Mouse (Mus musculus) liver, postnatal 0 days (tissue): ENCODE measurements around the gene Stx4a. TPM values are rescaled to one million over a fixed set of nuclear protein-coding genes. Genes with fewer than 3 reads are reported as not detected.
A peak's percentile ranks its signal among the peaks of the same experiment; 100 is the strongest.
"Not testable (repeated sequence)": the region's sequence is repeated elsewhere in the genome, so short reads cannot be mapped to it uniquely, and the experiment has no call there.

Experiments used
- ATAC-seq: fragments of 200-750 bp; cut with Nextera tagmentation; 2 replicates; pipeline ENCODE4 v1.8.0; 2017; ENCODE audit warnings: mild to moderate bottlenecking, moderate library complexity
- DNase-seq: peaks from one replicate; pipeline ENCODE4 v3.0.0-alpha.2; 2016
- H3K27ac ChIP-seq: fragments of 300-500 bp; sonication (generic); 2 replicates; pipeline ENCODE4 v1.5.1; 2014; ENCODE audit warnings: antibody characterized with exemption, moderate library complexity, mild to moderate bottlenecking, low read depth
- H3K27me3 ChIP-seq: fragments of 300-500 bp; sonication (generic); 2 replicates; pipeline ENCODE4 v1.6.1; 2014; ENCODE audit warnings: low read length, control low read depth, mixed read lengths; ENCODE audit not compliant: insufficient read depth
- H3K36me3 ChIP-seq: fragments of 300-500 bp; sonication (generic); replicated peaks from 2 replicates; pipeline ENCODE4 v1.6.1; 2014; ENCODE audit warnings: mild to moderate bottlenecking, control low read depth, low read length, moderate library complexity, mixed read lengths; ENCODE audit not compliant: insufficient read depth
- H3K4me1 ChIP-seq: fragments of 300-500 bp; sonication (generic); 2 replicates; pipeline ENCODE4 v1.6.1; 2014; ENCODE audit warnings: antibody characterized with exemption, mild to moderate bottlenecking, control low read depth; ENCODE audit not compliant: insufficient read depth
- H3K4me2 ChIP-seq: fragments of 300-500 bp; sonication (generic); 2 replicates; pipeline ENCODE4 v1.6.1; 2014; ENCODE audit warnings: low read depth, mild to moderate bottlenecking, low read length, moderate library complexity, mixed read lengths
- H3K4me3 ChIP-seq: fragments of 300-500 bp; sonication (generic); 2 replicates; pipeline ENCODE4 v1.5.1; 2014; ENCODE audit warnings: low read depth, low read length
- H3K9ac ChIP-seq: fragments of 300-500 bp; sonication (generic); replicated peaks from 2 replicates; pipeline ENCODE4 v1.6.1; 2014; ENCODE audit warnings: mild to moderate bottlenecking, moderate library complexity
- H3K9me3 ChIP-seq: fragments of 300-500 bp; sonication (generic); 2 replicates; pipeline ENCODE4 v1.6.1; 2016; ENCODE audit warnings: mild to moderate bottlenecking, control low read depth, low read length, mixed read lengths
- CTCF ChIP-seq: sonication (generic); IDR thresholded peaks from 2 replicates; pipeline ENCODE4 v1.5.1; 2016; ENCODE audit warnings: antibody characterized with exemption, low read depth
- EP300 ChIP-seq: IDR thresholded peaks from 2 replicates; pipeline ENCODE4 v1.6.1; 2016; ENCODE audit warnings: antibody characterized with exemption, low read depth, mild to moderate bottlenecking
- whole genome bisulfite sequencing: fragments of 180-500 bp; shearing (Covaris S2); extraction: QIAGEN DNeasy Blood & Tissue Kit; methylation state at CpG from one replicate; pipeline ENCODE4 v1.1.7; 2014; ENCODE audit not compliant: insufficient replicate concordance; 5-methylcytosine and 5-hydroxymethylcytosine counted together
- polyA plus RNA-seq: library from polyadenylated mRNA; unstranded; fragments of >200 nt; fragmentation: Nextera tagmentation; extraction: Ambion mirVana; gene quantifications from 2 replicates; pipeline ENCODE4 v1.2.1, GENCODE M21; 2015

The Stx4a gene
- polyA plus RNA-seq = 15.8 and 17.5 TPM in 2 replicates

GRCm38 (mm10) chr7:127824176-127824871 is at the start of gene Stx4a, which contains the start of gene Stx1b:
Stx4a (plus strand) TSS chr7:127824294.
Stx1b (minus strand) TSS chr7:127824549.
- WGBS = 17% methylated on average over 32 of the region's 38 CpGs
- peaks cover 5% of the 10 kb centered on the region; the same call in 1 of the 2 replicates for H3K27me3 ChIP-seq
- H3K27ac ChIP-seq = no peak within 1 kb of the TSS
- DNase-seq (no peak), ATAC-seq (no peak)
- H3K4me2 ChIP-seq = peak within 1 kb of the TSS; percentile 48
- no peaks in the 10 kb centered on the region for H3K36me3 ChIP-seq
- no peaks in the 10 kb centered on the region for H3K9me3 ChIP-seq
- H3K4me3 ChIP-seq = peak within 1 kb of the TSS; percentile 20; the same call in 1 of the 2 replicates
- H3K4me1 ChIP-seq = no peaks in the 10 kb centered on the region
- no peak for TF ChIP-seq CTCF
- TF ChIP-seq EP300 = no peak
- no peak within 1 kb of the TSS for H3K9ac ChIP-seq

GRCm38 (mm10) chr7:127775837-127776236 is 48.3 kb upstream of the Stx4a start:
- H3K4me1 ChIP-seq = peaks cover 17% of the 10 kb centered on the region
- H3K27ac ChIP-seq = peak overlapping the region; percentile 98; the same call in 1 of the 2 replicates
- peaks cover 19% of the 10 kb centered on the region for H3K36me3 ChIP-seq
- WGBS = 66% methylated on average over 7 of the region's 7 CpGs
- H3K4me3 ChIP-seq = peak overlapping the region; percentile 96
- ATAC-seq, H3K9me3 ChIP-seq, H3K27me3 ChIP-seq, DNase-seq: not testable (repeated sequence)
- H3K9ac ChIP-seq = peak overlapping the region; percentile 93
- H3K4me2 ChIP-seq = peak overlapping the region; percentile 95

GRCm38 (mm10) chr7:127776426-127776825 is 47.7 kb upstream of the Stx4a start, which contains the start of gene Setd1a:
Setd1a (plus strand) TSS chr7:127776670.
- Histone ChIP-seq H3K27me3 (no peaks in the 10 kb centered on the region), H3K9me3 (no peaks in the 10 kb centered on the region), H3K36me3 (peaks cover 25% of the 10 kb centered on the region), H3K4me2 (peak within 1 kb of the TSS; percentile 95), H3K4me1 (peaks cover 11% of the 10 kb centered on the region), H3K9ac (peak within 1 kb of the TSS; percentile 93), H3K27ac (peak within 1 kb of the TSS; percentile 98), H3K4me3 (peak within 1 kb of the TSS; percentile 96)
- TF ChIP-seq EP300 (peak; percentile 6; the same call in 1 of the 2 replicates), CTCF (no peak)
- WGBS = under 1% methylated on average over 23 of the region's 23 CpGs
- peak; percentile 53 for ATAC-seq
- DNase-seq = peak; percentile 92

- H3K4me1 ChIP-seq = peaks cover 8% of the 10 kb centered on the region
- no peaks in the 10 kb centered on the region for H3K9me3 ChIP-seq
- ATAC-seq (peak; percentile 92), DNase-seq (peak; percentile 98)
- H3K36me3 ChIP-seq = peaks cover 30% of the 10 kb centered on the region
- peak overlapping the region; percentile 93 for H3K9ac ChIP-seq
- under 1% methylated on average over 57 of the region's 70 CpGs for WGBS
- H3K27ac ChIP-seq = peak overlapping the region; percentile 98
- peak overlapping the region; percentile 95 for H3K4me2 ChIP-seq
- peak overlapping the region; percentile 96 for H3K4me3 ChIP-seq
- no peaks in the 10 kb centered on the region for H3K27me3 ChIP-seq
- no peak for TF ChIP-seq CTCF
- TF ChIP-seq EP300 = 0 out of 2 replicates have a peak, but pooled peaks have one; percentile 44
These were observed 47.1 kb upstream of the Stx4a start for GRCm38 (mm10) chr7:127776878-127777473.

- WGBS = 5% methylated on average over 42 of the region's 66 CpGs
- Histone ChIP-seq H3K27ac (peak overlapping the region; percentile 98), H3K9me3 (no peaks in the 10 kb centered on the region), H3K27me3 (no peaks in the 10 kb centered on the region), H3K36me3 (peaks cover 37% of the 10 kb centered on the region), H3K9ac (peak overlapping the region; percentile 93), H3K4me3 (peak overlapping the region; percentile 96), H3K4me1 (peaks cover 5% of the 10 kb centered on the region), H3K4me2 (peak overlapping the region; percentile 95)
- TF ChIP-seq CTCF = no peak
- TF ChIP-seq EP300 = no peak
- DNase-seq (peak; percentile 80), ATAC-seq (peak; percentile 60)
These were observed 46.4 kb upstream of the Stx4a start for GRCm38 (mm10) chr7:127777474-127778266.
